20 mouse cellular contexts compared by ENCODE assay signal in the genomic region with DNA sequence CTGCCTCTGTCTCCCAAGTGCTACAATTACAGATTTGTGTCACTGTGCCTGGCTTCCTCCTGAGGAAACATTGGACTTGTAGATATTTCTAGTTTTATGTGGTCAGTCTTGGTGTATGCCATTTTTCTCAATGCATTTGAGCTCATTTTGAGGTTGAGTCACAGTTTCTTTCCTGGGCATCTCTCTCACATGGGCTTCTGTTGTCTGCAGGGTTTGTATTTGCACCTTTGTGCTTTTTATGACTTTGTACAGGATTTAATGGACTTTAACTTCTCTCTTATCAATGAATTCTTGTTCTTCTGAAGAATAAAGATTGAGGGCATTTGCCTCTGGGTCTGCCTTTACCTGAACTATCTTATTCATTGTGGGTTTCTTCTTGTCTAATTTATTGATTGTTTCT. TPM values are rescaled to one million over a fixed set of nuclear protein-coding genes. Genes with fewer than 3 reads are reported as not detected.
DNase-seq lines count a peak whose midpoint lies in the region; ATAC-seq and TF ChIP-seq lines count a peak whose summit lies in the region.
"Had no signal": no experiment of that assay in that cellular context is flagged by ENCODE, and none has a peak within 500 bp of the region (broad histone marks: within the 10 kb centered on the region; RNA-seq: fewer than 3 reads in every experiment).

No protein-coding gene starts in this region.

- no peak overlapping the region for H3K27ac ChIP-seq in midbrain, embryonic 11.5 days (ENCODE audit: low read depth, low read length)
- H3K27ac ChIP-seq in midbrain, embryonic 16.5 days (ENCODE audit: low read length): no peak overlapping the region
- H3K27ac ChIP-seq in intestine, embryonic 16.5 days (ENCODE audit: low read length): peak overlapping the region; percentile 64
- H3K27ac ChIP-seq in small intestine, adult 2 months (ENCODE audit: insufficient read depth, low read depth, low read length): peak overlapping the region; percentile 70
- H3K27ac ChIP-seq: embryonic facial prominence, embryonic 10.5 days; embryonic facial prominence, embryonic 12.5 days; forebrain, embryonic 13.5 days; forebrain, embryonic 15.5 days had no signal

- H3K4me3 ChIP-seq in midbrain, embryonic 11.5 days (ENCODE audit: low read depth, low read length): no peak overlapping the region
- H3K4me3 ChIP-seq in midbrain, embryonic 16.5 days (ENCODE audit: low read depth, low read length): no peak overlapping the region
- no peak overlapping the region for H3K4me3 ChIP-seq in intestine, embryonic 16.5 days (ENCODE audit: low read length)
- H3K4me3 ChIP-seq in small intestine, adult 2 months (ENCODE audit: low read depth, low read length): no peak overlapping the region
- H3K4me3 ChIP-seq: embryonic facial prominence, embryonic 10.5 days; embryonic facial prominence, embryonic 12.5 days; forebrain, embryonic 13.5 days; forebrain, embryonic 15.5 days had no signal

- H3K9ac ChIP-seq in midbrain, embryonic 11.5 days (ENCODE audit: low read length): no peak overlapping the region
- H3K9ac ChIP-seq in midbrain, embryonic 16.5 days (ENCODE audit: low read depth, low read length): no peak overlapping the region
- H3K9ac ChIP-seq in intestine, embryonic 16.5 days (ENCODE audit: low read depth, low read length): no peak overlapping the region
- H3K9ac ChIP-seq: embryonic facial prominence, embryonic 12.5 days; forebrain, embryonic 13.5 days; forebrain, embryonic 15.5 days; forebrain, postnatal 0 days had no signal

- no peak for TF ChIP-seq POLR2A in small intestine, adult 2 months (IDR thresholded peaks at IDR 0.05; ENCODE audit: low read depth, low read length)

- no peaks in the 10 kb centered on the region for H3K9me3 ChIP-seq in midbrain, embryonic 11.5 days (ENCODE audit: control insufficient read depth, low read length)
- H3K9me3 ChIP-seq in midbrain, embryonic 16.5 days (replicated peaks; ENCODE audit: control insufficient read depth, low read length, poor library complexity, severe bottlenecking): no peaks in the 10 kb centered on the region
- no peaks in the 10 kb centered on the region for H3K9me3 ChIP-seq in intestine, embryonic 16.5 days (ENCODE audit: control insufficient read depth, low read length)
- H3K9me3 ChIP-seq: embryonic facial prominence, embryonic 10.5 days; embryonic facial prominence, embryonic 12.5 days; forebrain, embryonic 13.5 days; forebrain, embryonic 15.5 days had no signal

- DNase-seq in midbrain, embryonic 11.5 days (ENCODE audit: low spot score, missing footprints): peak; percentile 79
- DNase-seq in cerebellum, adult 8-10 months: no peak
- DNase-seq in right cerebral cortex, postnatal 14 days: no peak
- DNase-seq: adrenal gland, adult 2 months; adrenal gland, postnatal 10 days; adrenal gland, postnatal 25 days; cerebellum, adult 18-20 months; cerebellum, adult 9-10 months; cerebellum, postnatal 10 days; cerebellum, postnatal 25 days; forebrain, postnatal 0 days had no signal

- H3K27me3 ChIP-seq in midbrain, embryonic 11.5 days (ENCODE audit: control insufficient read depth, insufficient read depth, low read length): no peaks in the 10 kb centered on the region
- no peaks in the 10 kb centered on the region for H3K27me3 ChIP-seq in midbrain, embryonic 16.5 days (ENCODE audit: control insufficient read depth, insufficient read depth, low read depth, low read length)
- H3K27me3 ChIP-seq in intestine, embryonic 16.5 days (replicated peaks; ENCODE audit: control insufficient read depth, insufficient read depth, low read length): no peaks in the 10 kb centered on the region
- no peaks in the 10 kb centered on the region for H3K27me3 ChIP-seq in small intestine, adult 2 months (ENCODE audit: control insufficient read depth, insufficient read depth, low read length)
- H3K27me3 ChIP-seq: embryonic facial prominence, embryonic 12.5 days; forebrain, embryonic 13.5 days; forebrain, embryonic 15.5 days had no signal

- no peaks in the 10 kb centered on the region for H3K4me1 ChIP-seq in midbrain, embryonic 11.5 days (ENCODE audit: control insufficient read depth, insufficient read depth, low read length)
- no peaks in the 10 kb centered on the region for H3K4me1 ChIP-seq in midbrain, embryonic 16.5 days (ENCODE audit: control insufficient read depth, insufficient read depth, low read length)
- peaks cover 5% of the 10 kb centered on the region; the same call in 1 of the 2 replicates for H3K4me1 ChIP-seq in intestine, embryonic 16.5 days (ENCODE audit: control insufficient read depth, insufficient read depth, low read length)
- peaks cover 8% of the 10 kb centered on the region; the same call in 1 of the 2 replicates for H3K4me1 ChIP-seq in small intestine, adult 2 months (ENCODE audit: control insufficient read depth, insufficient read depth, insufficient read length, low read length)
- H3K4me1 ChIP-seq: embryonic facial prominence, embryonic 10.5 days; embryonic facial prominence, embryonic 12.5 days; forebrain, embryonic 13.5 days; forebrain, embryonic 15.5 days had no signal

- TF ChIP-seq CTCF in small intestine, adult 2 months (IDR thresholded peaks at IDR 0.05; ENCODE audit: extremely low read depth, insufficient read length, insufficient replicate concordance, low read depth, low read length): no peak

- no peak overlapping the region for H3K4me2 ChIP-seq in midbrain, embryonic 11.5 days
- H3K4me2 ChIP-seq in midbrain, embryonic 16.5 days (ENCODE audit: low read length): no peak overlapping the region
- no peak overlapping the region for H3K4me2 ChIP-seq in intestine, embryonic 16.5 days (ENCODE audit: low read depth, low read length)
- H3K4me2 ChIP-seq: embryonic facial prominence, embryonic 12.5 days; forebrain, embryonic 13.5 days; forebrain, embryonic 15.5 days had no signal

- peaks cover 13% of the 10 kb centered on the region; the same call in 1 of the 2 replicates for H3K36me3 ChIP-seq in midbrain, embryonic 11.5 days (ENCODE audit: control insufficient read depth, insufficient read depth, low read length)
- no peaks in the 10 kb centered on the region; the same call in 1 of the 2 replicates for H3K36me3 ChIP-seq in midbrain, embryonic 16.5 days (ENCODE audit: control insufficient read depth, insufficient read depth, low read length)
- H3K36me3 ChIP-seq in intestine, embryonic 16.5 days (ENCODE audit: control insufficient read depth, insufficient read depth, low read length): peaks cover 9% of the 10 kb centered on the region
- H3K36me3 ChIP-seq in small intestine, adult 2 months (ENCODE audit: control insufficient read depth, insufficient read depth, low read length): peaks cover 33% of the 10 kb centered on the region

- no peak for ATAC-seq in midbrain, embryonic 11.5 days (ENCODE audit: low FRiP score)
- no peak for ATAC-seq in midbrain, embryonic 16.5 days
- peak; percentile 34 for ATAC-seq in intestine, embryonic 16.5 days
- ATAC-seq: forebrain, embryonic 13.5 days; forebrain, embryonic 15.5 days; forebrain, postnatal 0 days had no signal

RNA-seq across cellular contexts. Expression of gene 1810049J17Rik, which starts 35.8 kb away (rescaled TPM):
- polyA plus RNA-seq in midbrain, embryonic 11.5 days (2014; fragmentation: Nextera tagmentation; extraction: Ambion mirVana): 0.94 and 2.5 TPM in 2 replicates
- not detected in 2 replicates for polyA plus RNA-seq in midbrain, embryonic 16.5 days (2015; fragmentation: Nextera tagmentation; extraction: Ambion mirVana)
- polyA plus RNA-seq in intestine, embryonic 16.5 days (2015; fragmentation: Nextera tagmentation; extraction: Ambion mirVana): 0.81 and 2.1 TPM in 2 replicates
- polyA plus RNA-seq in small intestine, adult 2 months (2012; rRNA removed): not detected in 2 replicates
- polyA plus RNA-seq: cortical plate, adult 2 months; embryonic facial prominence, embryonic 10.5 days; forebrain, embryonic 11.5 days; forebrain, embryonic 13.5 days had no signal

RNA-seq across cellular contexts. Expression of gene Golph3, which starts 36.2 kb away (rescaled TPM):
- polyA plus RNA-seq in midbrain, embryonic 11.5 days (2014; fragmentation: Nextera tagmentation; extraction: Ambion mirVana): 114 and 118 TPM in 2 replicates
- polyA plus RNA-seq in midbrain, embryonic 16.5 days (2015; fragmentation: Nextera tagmentation; extraction: Ambion mirVana): 61.6 and 61.7 TPM in 2 replicates
- polyA plus RNA-seq in intestine, embryonic 16.5 days (2015; fragmentation: Nextera tagmentation; extraction: Ambion mirVana): 66.9 and 74.3 TPM in 2 replicates
- 64.4 and 103 TPM in 2 replicates for polyA plus RNA-seq in small intestine, adult 2 months (2012; rRNA removed)

Comparison
In these comparisons a context has a peak if more than half of its experiments do, and no peak if none do; other contexts are left out.
1. H3K27ac ChIP-seq: peak in intestine, embryonic 16.5 days (single experiment) and small intestine, adult 2 months (single experiment); none in midbrain, embryonic 11.5 days (single experiment) and midbrain, embryonic 16.5 days (single experiment).